Mouse (Mus musculus): ENCODE data around the gene Slc6a12. TPM values are rescaled to one million over a fixed set of nuclear protein-coding genes. Genes with fewer than 3 reads are reported as not detected.

Gene Slc6a12
- total RNA-seq, 2 experiments from 2014 or later: 0.10 to 0.54 TPM

DNA sequence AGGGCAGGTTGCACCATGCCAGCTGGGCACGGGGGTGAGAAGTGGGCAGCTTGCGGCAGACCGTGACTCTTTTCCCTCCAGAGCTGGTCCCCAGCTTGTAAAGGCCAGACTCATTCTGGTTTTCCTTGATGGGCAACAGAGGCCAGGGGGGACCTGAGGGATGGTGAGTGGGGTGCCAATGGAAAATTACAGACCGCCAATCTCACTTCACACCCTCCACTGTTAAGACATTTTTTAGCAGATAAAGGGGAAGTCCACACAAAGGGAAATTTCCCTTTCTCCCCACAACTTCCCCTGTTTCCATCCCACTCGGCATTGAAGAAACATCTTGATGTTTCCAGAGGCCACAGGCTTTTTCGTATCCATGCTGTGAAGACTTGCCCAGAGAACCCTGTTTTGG is 1.2 kb upstream of the Slc6a12 start:
- no peak for DNase-seq (ENCODE audit: low spot score in 2 of 2)

DNA sequence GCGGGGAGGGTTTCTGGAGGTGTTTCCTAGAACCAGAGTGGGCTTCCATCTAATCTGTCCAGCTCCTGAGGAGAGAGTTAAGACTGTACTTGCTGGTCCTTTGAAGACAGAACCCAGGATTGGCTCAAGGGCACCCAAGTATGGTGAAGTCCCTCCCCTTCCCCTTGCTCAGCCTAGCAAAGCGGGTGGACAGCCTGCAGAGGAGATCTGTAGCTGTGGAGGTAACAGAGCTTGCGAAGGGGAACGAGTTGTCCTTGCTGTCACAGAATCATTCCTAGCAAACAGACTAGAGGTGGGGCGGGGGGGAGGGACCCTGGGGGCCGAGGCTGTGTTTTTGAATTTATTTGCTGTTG is 871 bp downstream of the Slc6a12 start:
- DNase-seq (ENCODE audit: low spot score in 2 of 2): no peak

DNA sequence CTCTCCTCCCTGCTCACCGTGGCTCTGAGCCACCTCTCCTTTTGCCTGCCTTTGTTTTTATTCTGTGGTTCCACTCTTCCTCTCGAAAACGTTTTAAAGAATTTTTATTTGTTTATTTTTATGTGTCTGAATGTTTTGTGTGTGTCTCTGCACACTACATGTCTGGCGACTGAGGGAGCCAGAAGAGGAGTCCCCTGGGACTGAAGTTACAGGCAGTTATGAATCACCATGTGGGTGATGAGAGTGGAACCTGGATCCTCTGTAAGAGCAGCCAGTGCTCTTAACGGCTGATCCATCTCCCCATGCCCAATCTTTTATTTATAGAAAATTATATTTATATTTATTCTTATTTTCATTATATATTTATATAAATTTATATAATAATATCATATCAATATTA is 1.5 kb downstream of the Slc6a12 start:
- no peak for DNase-seq (ENCODE audit: low spot score in 2 of 2)

DNA sequence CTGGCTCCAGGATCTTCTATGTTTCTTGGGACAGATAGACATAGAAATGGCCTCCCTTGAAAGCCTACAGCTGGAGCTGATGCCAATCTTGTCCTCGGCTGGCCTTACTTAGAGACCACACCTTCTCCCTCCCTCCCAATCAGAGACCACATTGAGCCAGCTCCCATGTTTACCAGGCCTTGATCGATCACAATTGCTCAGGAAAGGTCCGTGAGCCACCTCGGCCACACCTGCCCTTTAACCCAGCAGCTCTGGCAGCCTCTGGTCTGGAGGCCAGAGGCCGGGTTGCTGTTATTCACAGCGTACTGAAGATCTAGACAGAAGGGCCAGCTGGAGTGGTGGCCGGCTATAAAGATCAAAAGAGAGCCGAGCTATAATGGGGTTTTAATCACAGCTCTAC is 3.6 kb downstream of the Slc6a12 start:
- DNase-seq (ENCODE audit: low spot score in 2 of 2): no peak

DNA sequence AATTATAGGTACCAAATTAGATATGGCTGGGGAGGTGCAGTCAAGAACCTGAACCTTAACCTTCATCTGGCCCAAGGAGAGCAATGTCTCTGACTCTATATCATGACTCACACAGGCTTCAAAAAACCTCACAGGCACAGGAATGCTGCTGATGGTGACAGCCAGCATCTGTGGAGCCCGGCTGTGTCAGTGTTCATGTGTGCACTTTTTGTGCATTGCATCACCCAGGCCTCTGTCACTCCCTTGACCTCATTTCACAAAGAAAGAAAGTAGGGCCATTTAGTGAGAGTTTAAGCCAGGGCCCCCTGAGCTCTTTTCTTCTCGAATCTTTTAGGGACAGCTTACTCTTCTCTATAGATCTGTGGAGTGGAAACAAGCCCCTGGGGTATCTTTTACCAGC is 9.4 kb downstream of the Slc6a12 start:
- DNase-seq (ENCODE audit: low spot score in 2 of 2): no peak

DNA sequence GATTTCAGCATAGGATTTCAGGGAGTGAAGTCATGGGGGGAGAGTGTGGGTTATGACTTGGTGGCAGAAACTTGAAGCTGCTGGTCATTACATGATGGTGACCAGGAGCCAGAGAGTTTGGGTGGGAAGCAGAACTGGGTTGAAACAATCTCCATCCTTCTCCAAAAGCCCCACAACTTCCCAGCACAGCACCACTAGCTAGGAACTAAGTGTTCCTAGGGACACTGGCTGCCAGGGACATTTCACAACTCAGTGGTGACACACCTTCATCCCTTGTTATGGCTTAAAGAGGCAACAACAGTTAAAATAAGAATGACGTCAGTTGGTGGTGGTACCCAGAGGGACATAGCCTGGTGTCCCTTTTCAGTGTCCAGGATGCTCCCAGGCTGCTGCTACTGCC is 13.2 kb downstream of the Slc6a12 start:
- DNase-seq (ENCODE audit: low spot score in 2 of 2): no peak

DNA sequence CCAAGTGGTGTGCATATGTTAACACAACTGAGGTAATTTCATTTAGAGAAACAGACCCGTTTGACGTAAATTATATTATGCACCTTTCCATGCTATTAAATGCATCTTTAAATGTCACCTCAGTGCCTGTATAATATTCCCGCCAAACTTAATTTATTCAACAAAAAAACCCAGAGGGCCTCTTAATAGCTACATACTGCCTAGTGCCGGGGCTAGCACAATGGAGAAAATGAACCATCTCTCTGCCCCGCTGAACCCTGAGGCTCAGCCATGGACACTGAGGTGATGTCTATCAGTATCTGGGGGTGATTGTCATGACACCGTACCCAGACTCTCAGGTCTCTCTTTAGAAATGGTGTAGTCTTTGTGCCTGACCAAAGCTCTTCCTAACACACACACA is 14.4 kb downstream of the Slc6a12 start:
- no peak for DNase-seq (ENCODE audit: low spot score in 2 of 2)

DNA sequence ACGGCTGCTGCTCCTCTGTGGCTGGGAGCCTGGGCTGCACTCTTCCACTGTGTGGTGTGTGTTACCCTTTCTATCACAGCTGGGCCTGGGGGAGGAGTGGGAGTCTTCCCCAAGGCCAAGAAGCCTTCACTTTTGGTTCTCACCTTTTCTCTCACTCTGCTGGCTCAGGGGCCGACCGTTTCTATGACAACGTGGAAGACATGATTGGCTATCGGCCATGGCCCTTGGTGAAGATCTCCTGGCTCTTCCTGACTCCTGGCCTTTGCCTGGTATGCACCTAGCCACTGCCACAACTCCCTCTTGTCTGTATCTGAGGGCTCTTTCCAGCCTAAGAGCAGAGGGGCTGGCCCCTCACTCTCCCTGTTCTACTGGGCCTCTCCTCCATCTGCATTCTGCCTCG is 20.2 kb downstream of the Slc6a12 start:
- no peak for DNase-seq (ENCODE audit: low spot score in 2 of 2)

DNA sequence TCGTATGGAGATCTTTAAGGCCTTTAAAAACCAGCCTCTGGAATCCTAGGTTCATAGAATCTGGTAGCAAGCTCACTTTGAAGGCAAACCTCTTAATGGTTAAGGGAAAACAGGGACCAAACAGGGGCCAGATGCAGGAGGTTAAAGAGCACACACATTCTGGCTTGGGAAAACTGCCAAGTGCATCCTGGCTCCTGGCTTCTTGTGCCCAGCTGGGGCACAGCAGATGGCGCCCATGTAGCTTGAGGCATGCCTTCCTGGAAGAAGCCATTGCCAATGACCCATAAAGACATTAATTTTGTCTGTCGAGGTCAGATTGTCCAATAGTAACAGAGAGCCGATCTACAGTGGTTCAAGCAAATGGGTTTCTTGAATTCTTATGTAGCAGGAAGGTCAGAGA is 21.1 kb downstream of the Slc6a12 start:
- DNase-seq (ENCODE audit: low spot score in 2 of 2): no peak

DNA sequence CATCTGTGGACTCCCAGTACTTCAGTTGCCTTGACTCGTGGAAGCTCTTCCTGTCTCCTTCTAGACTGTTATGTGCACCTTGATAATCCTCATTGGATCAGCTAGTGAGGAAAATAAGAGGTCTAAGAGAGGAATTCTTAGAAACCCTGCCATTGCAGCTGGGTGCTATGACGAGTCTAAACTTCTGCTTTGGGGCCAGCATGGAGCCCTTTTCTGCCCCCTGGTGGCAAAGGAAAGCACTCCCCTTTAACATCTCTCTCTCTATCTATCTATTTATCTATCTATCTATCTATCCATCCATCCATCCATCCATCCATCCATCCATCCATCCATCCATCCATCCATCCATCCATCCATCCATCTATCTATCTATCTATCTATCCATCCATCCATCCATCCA is 23.7 kb downstream of the Slc6a12 start:
- peak in 1 of 2 experiments; percentile 41 for DNase-seq (ENCODE audit: low spot score in 2 of 2)

DNA sequence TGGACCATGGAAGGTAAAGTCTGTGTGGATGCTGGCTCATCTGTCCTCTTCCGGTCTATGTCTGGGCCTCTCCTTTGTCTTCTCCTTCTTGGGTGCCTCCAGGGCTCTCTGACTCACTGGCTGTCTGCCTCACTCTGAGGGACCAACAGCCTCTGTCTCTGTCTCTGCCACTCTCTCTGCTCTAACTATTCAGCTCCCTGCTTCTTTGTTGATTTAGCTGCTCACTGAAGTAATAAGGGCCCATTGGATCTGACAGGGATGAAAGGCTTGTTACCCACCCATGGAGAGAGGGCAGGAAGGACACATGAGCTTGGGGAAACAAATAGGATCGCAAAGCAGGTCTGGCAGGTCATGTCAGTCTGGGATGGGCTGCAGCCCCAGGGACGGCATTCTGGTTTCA is 24.2 kb downstream of the Slc6a12 start:
- DNase-seq (ENCODE audit: low spot score in 2 of 2): no peak

DNA sequence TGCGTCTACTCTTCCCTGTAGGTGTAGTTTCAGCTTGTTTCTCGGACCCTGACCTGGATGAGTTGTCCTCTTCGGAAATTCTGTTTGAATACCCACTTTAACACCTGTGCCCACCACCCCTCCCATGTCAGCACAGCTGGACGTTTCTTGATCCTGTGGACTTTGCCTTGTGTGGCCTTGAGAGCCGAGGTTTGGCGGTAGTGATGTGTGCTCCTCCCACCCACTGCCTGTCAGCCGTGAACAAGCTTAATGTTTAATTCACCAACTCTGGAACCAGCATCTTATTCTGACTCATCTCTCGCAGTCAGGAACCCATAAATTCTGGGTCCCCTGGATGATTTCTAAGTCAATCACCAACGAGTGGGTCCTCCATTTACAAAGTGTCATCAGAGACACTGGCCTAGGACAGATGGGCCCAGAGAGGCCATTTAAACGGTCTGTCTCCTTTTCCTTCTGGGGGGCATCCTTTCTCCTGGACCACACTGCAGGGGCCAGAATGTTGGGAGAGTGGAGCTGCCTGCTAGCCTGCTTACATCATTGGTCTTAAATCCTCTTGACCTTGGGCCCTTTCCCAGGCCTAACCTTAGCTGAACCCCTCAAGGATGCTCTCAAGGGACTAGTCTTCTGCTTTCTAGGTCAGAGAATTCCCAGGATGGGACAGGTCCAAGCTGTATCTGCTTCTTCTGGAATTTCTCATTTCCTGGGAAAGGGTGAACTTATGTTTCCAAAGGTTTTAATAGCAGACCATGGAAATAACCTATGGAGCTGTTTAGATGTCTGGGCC is 28.5 kb downstream of the Slc6a12 start:
- no peak for DNase-seq (ENCODE audit: low spot score in 2 of 2)

DNA sequence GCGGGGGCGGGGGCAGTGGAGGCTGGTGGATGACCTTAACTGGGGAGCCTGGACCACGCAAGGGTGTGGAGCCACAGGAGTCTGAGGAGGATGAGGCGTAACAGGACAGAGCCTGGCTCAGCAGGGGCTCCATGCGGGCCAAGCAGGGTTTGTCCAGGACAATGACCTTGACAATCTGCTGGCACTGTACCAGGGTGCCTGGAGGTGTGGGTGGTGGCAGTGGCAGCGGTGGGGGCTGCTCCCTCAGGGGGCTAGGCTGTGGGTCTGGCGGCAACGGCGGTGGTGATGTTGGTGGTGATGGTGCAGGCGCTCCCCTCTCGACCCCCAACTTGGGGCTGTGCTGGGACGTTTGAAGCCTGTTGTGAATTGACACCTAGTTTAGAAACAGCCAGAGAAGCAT is 33.3 kb downstream of the Slc6a12 start:
- no peak for DNase-seq (ENCODE audit: low spot score in 2 of 2)

DNA sequence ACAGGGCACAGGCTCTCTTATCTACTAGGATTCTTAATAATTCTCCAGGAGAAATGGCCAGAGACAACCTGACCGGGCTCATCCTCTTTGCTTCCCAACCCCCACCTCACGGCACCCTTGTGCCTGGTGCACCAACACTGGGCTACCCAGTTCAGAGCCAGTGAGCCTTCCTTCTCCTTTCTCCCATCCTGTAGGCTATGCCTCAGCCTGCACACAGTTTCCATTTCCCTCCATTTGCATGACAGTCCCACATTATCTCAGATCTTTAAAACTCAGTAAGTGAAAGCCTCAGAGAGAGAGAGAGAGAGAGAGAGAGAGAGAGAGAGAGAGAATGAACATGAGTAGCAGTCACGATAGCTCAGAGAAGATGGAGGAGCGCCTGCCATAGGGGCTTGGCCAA is 35.4 kb downstream of the Slc6a12 start:
- no peak for DNase-seq (ENCODE audit: low spot score in 2 of 2)

DNA sequence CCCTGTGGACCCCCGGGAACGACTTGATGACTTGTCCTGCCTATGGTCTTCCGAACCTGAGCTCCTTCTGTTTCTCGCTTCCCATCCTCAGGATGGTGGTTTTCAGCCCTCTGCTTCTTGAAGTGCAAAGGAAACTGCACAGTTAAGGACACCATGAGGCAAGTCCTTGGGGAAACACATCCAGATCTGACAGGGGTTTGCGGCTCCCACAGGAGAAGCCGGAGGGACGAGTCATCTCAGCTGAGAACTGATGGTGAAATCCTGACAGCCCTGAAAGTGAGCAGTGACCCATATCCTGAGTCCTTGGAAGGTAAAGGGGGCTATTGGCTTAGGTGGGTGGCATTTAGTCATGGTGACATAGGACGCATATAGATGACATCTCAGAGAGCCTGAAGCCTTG is 37.7 kb downstream of the Slc6a12 start:
- no peak for DNase-seq (ENCODE audit: low spot score in 2 of 2)

DNA sequence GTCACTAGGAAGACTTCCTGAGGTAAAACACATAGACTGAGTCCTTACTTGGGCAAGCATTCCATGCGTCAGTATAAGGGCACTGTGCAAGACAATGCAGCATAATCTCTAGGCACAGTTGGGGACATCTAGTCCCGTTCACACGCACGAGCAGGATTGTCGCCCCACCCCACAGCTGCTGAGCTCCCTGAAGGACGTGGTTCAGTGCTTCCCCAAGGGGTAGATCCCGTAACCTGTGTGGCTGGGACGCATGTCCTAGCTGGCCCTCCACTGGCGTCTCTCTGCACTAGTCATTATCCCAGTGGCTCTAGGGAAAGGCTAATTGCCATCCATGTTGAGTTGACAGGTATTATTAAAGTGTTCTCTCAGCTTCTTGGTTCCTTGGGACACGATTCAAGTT is 39.2 kb downstream of the Slc6a12 start:
- no peak for DNase-seq (ENCODE audit: low spot score in 2 of 2)

DNA sequence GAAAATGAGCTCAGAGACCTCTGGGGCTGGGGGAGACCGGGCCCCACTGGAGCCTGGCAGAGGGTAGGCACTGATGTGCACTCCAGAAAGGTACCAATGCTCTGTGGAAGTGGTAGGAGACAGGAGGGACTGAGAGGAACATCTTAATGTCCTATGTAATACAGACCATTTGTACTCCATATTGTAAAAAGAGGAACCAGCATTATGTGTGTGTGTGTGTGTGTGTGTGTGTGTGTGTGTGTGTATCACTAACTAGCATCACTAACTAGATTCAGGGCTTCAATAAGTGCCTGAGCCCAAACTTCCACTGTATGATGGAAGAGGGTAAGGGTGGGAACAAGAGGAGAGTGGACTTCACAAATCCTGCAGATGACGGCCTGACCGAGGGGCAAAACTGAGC is 42.5 kb downstream of the Slc6a12 start:
- DNase-seq (ENCODE audit: low spot score in 2 of 2): no peak

DNA sequence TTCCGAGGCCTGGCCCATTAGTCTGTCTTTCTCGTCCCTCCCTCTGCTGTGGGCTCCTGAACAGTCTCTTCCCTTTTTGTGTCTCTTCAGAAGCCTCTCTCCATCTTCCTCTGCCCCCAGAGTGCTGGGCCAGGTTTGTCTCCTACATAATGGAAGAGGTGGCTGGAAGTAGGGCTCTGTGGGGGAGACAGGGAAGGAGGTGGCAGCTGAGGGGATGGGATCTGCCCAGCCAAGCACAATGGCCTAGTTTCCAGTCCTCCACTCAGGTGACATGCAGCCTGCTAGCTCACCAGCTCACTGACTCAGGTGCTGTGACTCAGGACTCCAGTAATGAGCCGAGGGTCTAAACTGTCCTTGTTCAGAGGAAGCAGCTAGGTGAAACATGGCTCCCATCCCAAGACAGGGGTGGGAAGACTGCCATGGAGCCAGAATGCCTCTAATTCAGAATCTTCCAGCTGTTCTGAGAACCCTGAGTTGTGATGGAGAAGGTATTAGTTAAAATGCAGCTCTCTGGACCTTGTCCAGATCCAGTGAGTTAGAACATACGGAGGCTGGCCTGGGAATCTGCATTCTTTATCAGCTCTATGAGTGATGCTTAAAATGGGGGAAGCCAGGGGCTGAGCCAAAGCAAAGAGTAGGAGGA is 49.9 kb downstream of the Slc6a12 start:
- DNase-seq (ENCODE audit: low spot score in 2 of 2): no peak

DNA sequence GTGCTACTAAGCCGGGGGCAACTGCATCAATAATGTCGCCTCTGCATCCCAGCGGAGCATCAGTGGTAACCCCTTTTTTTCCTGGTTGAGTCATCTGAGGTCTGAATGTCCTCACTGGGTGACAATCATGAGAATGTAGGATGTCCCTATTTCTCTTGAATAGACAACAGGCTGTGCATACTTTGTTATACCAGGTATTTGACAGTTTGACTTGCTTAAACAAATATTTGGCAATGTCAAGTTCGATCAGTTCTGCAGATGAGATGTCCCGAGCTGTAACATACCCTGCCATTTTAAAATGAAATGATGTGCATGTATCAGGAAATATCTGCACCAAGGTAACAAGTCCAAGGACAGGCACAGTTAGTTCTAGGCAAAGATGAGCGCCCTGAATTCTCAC is 58.3 kb downstream of the Slc6a12 start:
- no peak for DNase-seq (ENCODE audit: low spot score in 2 of 2)

DNA sequence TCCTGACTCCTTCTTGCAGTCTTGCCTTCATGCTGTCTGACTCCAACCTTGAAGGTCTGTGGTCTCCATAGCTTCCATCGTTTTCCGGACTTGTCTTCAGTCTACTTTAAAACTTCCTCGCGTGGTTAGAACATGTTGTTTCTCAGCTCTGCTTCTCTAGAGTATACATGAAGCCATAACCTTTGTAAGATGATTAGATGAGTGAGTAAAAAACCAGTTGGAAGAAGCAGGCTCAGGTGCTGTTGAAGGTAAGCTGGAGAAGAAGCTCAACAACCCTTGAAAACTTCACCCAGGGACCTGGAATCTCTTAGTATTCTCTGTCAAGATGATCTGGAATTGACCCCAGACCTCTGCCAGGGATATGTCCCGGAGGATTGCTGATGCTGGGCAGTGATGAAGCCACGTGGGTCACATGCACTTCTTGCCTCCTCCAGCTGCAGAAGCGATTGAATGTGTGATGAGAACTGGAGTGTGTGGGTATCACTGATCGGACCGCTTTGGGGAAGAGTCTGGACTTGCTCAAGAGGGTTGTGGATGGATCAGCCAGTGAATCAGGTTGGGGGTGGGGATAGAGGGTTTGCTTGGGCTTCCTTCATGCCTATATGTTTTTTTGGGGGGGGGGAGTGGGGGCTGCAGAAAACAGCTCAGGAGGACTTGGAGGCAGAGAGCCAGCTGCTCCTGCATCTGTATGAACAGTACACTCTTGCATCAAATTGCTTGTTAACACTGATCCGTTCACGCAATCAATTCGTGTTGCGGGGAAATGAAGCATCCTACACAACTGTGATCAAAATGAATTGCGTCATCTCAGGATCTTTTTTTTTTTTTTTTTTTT is 59.2 kb downstream of the Slc6a12 start:
- DNase-seq (ENCODE audit: low spot score in 2 of 2): no peak

DNA sequence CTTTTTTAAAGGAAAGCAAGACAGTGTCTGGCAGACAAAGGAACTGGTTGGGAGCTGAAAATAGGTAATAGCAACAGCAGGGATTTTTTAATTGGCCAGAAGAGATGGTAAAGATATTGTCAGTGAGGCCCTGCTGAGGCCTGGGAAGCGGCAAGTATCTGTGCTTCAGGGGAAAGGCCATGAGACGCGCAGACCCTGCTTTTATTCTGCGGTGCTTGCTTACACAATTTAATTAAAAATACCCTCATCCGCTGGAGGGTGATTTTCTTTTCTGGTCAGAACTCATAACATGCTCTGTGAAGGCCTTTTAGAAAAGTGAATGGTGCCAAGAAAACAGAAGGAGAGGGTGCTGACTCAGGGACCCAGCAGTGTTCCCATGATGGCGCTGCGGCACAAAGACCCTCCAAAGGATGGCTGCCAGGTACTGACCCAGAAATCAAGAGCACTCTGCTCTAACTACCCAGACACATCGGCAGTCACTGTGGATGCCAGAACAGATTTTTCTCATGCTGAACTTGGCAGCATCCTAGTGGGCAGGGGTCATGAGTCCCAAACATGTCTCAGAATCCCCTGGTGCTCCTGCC is 59.9 kb downstream of the Slc6a12 start:
- DNase-seq (ENCODE audit: low spot score in 2 of 2): no peak

DNA sequence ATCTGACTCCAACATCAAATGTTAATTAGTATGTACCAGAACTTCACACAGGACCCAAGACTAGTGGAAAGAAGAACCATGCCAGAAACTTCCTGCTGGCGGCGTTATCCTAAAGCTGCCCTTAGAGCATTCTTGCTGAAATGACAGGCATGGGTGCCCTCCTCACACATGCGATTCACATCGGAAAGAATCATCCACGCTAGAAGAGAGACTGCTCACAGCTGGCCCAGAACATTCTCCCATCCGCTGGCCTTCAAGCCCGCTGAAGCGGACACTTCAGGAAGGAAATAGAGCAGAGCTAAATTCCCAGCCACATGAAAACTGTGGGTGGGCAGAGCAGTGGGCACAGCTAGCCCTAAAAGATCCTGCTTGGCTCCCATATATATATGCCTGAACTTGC is 62.4 kb downstream of the Slc6a12 start:
- no peak for DNase-seq (ENCODE audit: low spot score in 2 of 2)
